Mouse (Mus musculus): ENCODE data around the gene C330007P06Rik.

- TF ChIP-seq CTCF (IDR thresholded peaks at IDR 0.05) (no peak), POLR2A (IDR thresholded peaks at IDR 0.05; ENCODE audit: insufficient read depth, low read depth, low read length) (no peak), EP300 (IDR thresholded peaks at IDR 0.05; ENCODE audit: insufficient read depth, low read depth, low read length) (no peak)
These were observed 74.6 kb downstream of the C330007P06Rik start for GRCm38 (mm10) chrX:36799131-36799879.
